Mouse (Mus musculus): ENCODE measurements at regions not wholly inside any gene's neighbourhood (a gene's known extent, or its start where the extent isn't known, plus 50 kb on each side); places are given as distances from the start of the nearest gene placed in this dataset.

DNA sequence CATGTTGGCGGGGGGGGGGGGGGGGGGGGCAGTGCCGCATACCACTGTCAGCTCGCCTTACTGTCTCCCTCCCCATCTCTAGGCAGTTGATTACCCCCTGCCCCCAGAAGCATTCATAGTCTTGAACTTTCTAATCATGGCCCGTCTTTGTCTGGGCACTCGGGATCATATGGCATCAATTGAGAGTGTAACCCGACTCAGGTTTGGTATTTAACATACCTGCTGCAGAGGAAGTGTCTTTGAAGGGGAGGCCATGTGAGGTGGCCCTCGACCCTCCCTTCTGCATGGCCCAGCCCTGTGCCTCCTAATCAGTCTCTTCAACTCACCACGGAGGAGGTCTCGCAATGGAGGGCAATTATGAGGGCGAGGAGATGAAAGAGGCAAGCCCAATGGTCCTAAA lies 286.5 kb downstream of the Mycn start:
- Histone ChIP-seq H3K27ac (no peak overlapping the region), H3K9me3 (replicated peaks) (no peaks in the 10 kb centered on the region), H3K4me3 (no peak overlapping the region), H3K9ac (no peak overlapping the region), H3K4me1 (replicated peaks) (no peaks in the 10 kb centered on the region), H3K27me3 (no peaks in the 10 kb centered on the region), H3K36me3 (no peaks in the 10 kb centered on the region), H3K4me2 (no peak overlapping the region)
- 72% methylated on average over 10 of the region's 10 CpGs for WGBS
- no peak for ATAC-seq (replicated peaks; ENCODE audit: insufficient number of reproducible peaks, insufficient read depth, low FRiP score, low read depth)

DNA sequence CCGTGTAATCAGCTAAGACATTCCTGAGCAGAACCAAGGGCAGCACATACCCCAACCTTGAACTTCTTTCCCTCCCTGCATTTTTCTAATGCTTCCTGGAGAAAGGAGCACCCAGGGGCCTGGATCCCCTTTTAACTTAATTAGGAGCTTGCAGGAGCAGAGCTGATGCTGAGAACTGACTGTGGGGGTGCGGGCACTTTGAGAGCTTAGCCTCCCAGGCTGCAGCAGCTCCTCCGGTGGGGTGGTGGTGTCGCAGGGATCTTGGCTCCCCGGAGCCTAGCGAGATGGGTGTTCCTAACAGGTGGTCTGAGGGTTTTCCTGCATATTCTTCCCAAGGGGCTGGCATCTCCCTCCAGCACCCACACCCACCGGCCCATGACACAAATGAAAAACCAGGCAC lies 289.4 kb downstream of the Mycn start:
- Histone ChIP-seq H3K27me3 (no peaks in the 10 kb centered on the region), H3K9me3 (replicated peaks) (no peaks in the 10 kb centered on the region), H3K4me3 (no peak overlapping the region), H3K27ac (no peak overlapping the region), H3K4me1 (replicated peaks) (no peaks in the 10 kb centered on the region), H3K9ac (no peak overlapping the region), H3K4me2 (no peak overlapping the region), H3K36me3 (no peaks in the 10 kb centered on the region)
- 50% methylated on average over 7 of the region's 7 CpGs for WGBS
- ATAC-seq (replicated peaks; ENCODE audit: insufficient number of reproducible peaks, insufficient read depth, low FRiP score, low read depth): no peak

DNA sequence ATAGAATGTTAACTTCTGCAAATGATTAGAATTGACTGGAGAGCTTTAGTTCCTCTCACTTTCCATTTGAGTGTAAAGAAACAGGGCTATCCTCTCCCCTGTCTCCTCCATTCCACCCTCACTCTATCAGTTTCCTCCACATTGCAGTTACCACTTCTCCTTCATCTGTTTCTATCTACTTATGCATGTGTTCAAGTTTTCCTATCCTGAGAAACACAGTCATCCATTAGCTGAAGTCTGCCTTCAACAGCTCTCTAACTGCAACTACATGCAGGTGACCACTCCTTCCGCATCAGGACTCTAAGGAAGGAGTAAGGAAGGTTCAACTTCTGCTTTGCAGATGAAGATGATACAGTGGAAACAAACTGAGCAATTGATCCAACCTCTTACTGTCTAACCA lies 291.4 kb downstream of the Mycn start:
- no peak overlapping the region for H3K27ac ChIP-seq
- no peak overlapping the region for H3K4me3 ChIP-seq
- no peaks in the 10 kb centered on the region for H3K36me3 ChIP-seq
- no peak overlapping the region for H3K9ac ChIP-seq
- WGBS: 94% methylated on average over 1 of the region's 1 CpGs
- H3K4me1 ChIP-seq (replicated peaks): no peaks in the 10 kb centered on the region
- no peaks in the 10 kb centered on the region for H3K27me3 ChIP-seq
- H3K4me2 ChIP-seq: no peak overlapping the region
- ATAC-seq (replicated peaks; ENCODE audit: insufficient number of reproducible peaks, insufficient read depth, low FRiP score, low read depth): no peak
- H3K9me3 ChIP-seq (replicated peaks): no peaks in the 10 kb centered on the region

DNA sequence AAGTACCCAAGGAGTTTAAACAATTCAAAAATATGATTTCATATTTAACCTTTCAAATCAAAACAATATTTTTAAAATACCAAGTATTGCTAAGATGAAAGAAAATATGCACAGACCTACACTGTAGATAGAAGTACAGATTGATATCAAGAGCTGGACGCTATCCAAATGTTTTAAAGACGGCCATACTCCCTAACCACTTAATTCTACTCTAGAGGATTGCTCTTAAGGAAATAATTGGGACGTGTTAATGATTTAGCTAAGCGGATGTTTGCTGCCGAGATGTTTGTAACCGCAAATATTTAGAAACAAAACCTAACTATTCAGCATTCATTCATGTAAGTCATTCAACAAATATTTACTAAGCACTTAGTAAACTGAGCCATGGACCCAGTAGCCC lies 294.2 kb downstream of the Mycn start:
- Histone ChIP-seq H3K4me2 (no peak overlapping the region), H3K9me3 (replicated peaks) (no peaks in the 10 kb centered on the region), H3K9ac (no peak overlapping the region), H3K27me3 (no peaks in the 10 kb centered on the region), H3K4me1 (replicated peaks) (no peaks in the 10 kb centered on the region), H3K4me3 (no peak overlapping the region), H3K36me3 (no peaks in the 10 kb centered on the region), H3K27ac (no peak overlapping the region)
- no peak for ATAC-seq (replicated peaks; ENCODE audit: insufficient number of reproducible peaks, insufficient read depth, low FRiP score, low read depth)
- WGBS: 78% methylated on average over 6 of the region's 6 CpGs

DNA sequence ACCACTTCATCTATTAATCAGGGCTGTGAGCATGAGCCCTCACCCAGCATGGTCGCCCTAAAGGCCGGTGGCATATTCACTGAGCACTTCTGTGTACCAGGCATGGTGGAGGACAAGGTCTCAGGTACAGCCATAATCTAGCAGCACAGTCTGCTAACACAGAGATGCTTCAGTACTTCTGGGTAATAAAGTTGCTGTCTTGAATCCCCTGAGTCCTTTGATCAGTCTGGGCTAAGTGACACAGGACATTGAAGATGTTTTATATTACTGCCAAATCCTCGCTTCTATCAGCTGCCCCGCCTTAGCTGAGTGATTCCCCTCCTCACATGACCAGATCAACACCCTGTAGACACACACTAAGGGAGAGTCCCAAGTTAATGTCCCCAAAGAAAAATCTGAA lies 296.5 kb downstream of the Mycn start:
- no peak overlapping the region for H3K9ac ChIP-seq
- H3K36me3 ChIP-seq: no peaks in the 10 kb centered on the region
- no peaks in the 10 kb centered on the region for H3K27me3 ChIP-seq
- H3K4me1 ChIP-seq (replicated peaks): no peaks in the 10 kb centered on the region
- H3K27ac ChIP-seq: no peak overlapping the region
- no peaks in the 10 kb centered on the region for H3K9me3 ChIP-seq (replicated peaks)
- H3K4me3 ChIP-seq: no peak overlapping the region
- WGBS: 88% methylated on average over 4 of the region's 4 CpGs
- no peak overlapping the region for H3K4me2 ChIP-seq
- ATAC-seq (replicated peaks; ENCODE audit: insufficient number of reproducible peaks, insufficient read depth, low FRiP score, low read depth): no peak

DNA sequence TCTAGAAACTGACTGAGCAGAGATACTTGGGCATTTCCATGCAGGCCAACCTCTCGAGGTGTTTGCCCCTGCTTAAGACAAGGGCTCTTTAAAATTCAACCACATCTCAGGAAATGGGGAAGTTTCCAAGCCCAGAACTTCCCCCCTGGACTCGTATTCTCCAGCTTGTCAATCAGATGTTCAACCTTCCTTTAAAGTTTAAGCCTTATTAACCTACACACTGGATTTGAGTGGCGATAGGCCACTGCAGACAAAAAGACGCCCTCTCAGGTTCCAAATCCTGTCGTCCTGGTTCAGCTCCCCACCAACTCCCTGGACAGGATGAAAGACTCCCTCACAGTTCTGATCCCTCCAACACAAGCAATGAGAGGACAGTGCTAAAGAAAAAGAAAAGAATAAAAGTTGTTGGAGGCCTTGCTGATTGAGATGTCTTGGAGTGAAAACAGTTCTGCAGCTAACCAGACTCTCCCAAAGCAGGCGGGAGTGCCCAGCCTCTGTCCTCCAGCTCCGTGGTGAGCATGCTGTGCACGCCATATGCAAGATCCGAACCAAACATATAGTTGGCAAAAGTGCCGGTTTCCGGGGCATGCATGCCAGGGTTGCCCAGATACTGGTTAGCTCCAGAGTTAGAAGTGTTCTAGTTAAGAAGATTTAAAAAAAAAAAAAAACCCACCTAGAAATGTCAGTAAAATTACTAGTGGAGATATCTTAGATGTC lies 298.3 kb downstream of the Mycn start:
- Histone ChIP-seq H3K4me2 (no peak overlapping the region), H3K4me1 (replicated peaks) (no peaks in the 10 kb centered on the region), H3K4me3 (no peak overlapping the region), H3K27me3 (no peaks in the 10 kb centered on the region), H3K27ac (no peak overlapping the region), H3K36me3 (no peaks in the 10 kb centered on the region), H3K9ac (no peak overlapping the region), H3K9me3 (replicated peaks) (no peaks in the 10 kb centered on the region)
- no peak for ATAC-seq (replicated peaks; ENCODE audit: insufficient number of reproducible peaks, insufficient read depth, low FRiP score, low read depth)
- 75% methylated on average over 11 of the region's 11 CpGs for WGBS

DNA sequence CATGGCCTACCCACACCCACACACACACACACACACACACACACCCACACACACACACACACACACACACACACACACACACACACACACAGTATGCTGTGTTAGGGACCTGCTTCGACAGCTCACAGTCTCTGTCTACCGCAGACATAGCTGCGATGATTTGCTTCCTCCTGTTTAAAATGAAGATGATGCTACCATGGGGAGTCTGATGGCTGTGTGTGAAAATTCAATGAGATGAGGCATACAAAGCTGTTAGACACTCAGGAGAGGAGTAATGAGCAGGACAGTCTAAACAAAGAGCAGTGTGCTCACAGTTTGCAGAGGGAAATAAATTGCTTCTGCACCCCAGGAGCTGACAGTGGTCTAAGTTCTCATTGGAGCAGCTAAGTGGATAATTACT lies 306.4 kb downstream of the Mycn start:
- no peak for ATAC-seq (replicated peaks; ENCODE audit: insufficient number of reproducible peaks, insufficient read depth, low FRiP score, low read depth)
- WGBS: 87% methylated on average over 3 of the region's 3 CpGs

DNA sequence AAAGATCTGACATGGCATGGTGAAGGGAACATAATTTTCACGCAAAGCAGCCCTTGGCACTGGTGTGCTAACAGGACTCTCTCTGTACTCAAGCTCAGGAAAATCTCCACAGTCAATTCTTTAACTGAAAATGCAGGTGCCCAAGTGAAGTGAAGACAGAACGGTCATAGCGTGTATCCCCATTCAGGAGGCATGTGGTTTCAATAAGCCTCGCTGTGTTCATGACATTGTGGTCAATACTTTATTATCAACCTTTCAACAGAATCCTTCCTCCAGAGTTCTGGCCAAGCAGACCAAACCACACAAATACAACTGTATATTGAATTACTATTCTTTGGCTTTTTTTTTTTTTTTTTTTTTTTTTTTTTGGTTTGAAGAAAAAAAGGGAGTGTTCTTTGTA lies 314.1 kb downstream of the Mycn start:
- H3K4me3 ChIP-seq: no peak overlapping the region
- H3K27me3 ChIP-seq: no peaks in the 10 kb centered on the region
- no peak overlapping the region for H3K4me2 ChIP-seq
- H3K4me1 ChIP-seq (replicated peaks): peaks cover 2% of the 10 kb centered on the region; the same call in 1 of the 2 replicates
- no peak overlapping the region for H3K27ac ChIP-seq
- no peaks in the 10 kb centered on the region for H3K36me3 ChIP-seq
- ATAC-seq (replicated peaks; ENCODE audit: insufficient number of reproducible peaks, insufficient read depth, low FRiP score, low read depth): no peak
- 85% methylated on average over 4 of the region's 4 CpGs for WGBS
- H3K9ac ChIP-seq: no peak overlapping the region
- no peaks in the 10 kb centered on the region for H3K9me3 ChIP-seq (replicated peaks)

More for the DNA sequence above, 306.4 kb downstream of the Mycn start:
- Histone ChIP-seq H3K4me2 (no peak overlapping the region), H3K27ac (no peak overlapping the region), H3K4me1 (replicated peaks) (no peaks in the 10 kb centered on the region), H3K27me3 (no peaks in the 10 kb centered on the region), H3K36me3 (no peaks in the 10 kb centered on the region), H3K4me3 (no peak overlapping the region), H3K9me3 (replicated peaks) (no peaks in the 10 kb centered on the region), H3K9ac (no peak overlapping the region)

DNA sequence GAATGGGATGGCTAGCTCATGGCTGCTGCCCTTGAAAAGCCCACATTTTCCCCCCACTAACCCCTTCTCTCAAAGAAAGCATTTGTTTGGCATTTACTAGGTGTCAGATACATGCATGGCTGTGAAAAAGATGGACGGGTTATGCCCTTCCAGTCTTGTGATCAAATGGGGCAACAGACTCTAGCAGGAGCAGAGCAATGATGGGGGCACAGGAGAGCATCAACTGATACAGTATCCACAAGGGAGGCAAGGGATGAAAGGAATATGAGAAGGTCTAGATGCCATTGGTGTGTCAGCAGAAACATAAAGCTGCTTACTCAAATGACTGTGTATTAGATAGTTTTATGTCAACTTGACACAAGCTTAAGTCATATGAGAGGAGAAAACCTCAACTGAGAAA lies 315.9 kb downstream of the Mycn start:
- H3K4me1 ChIP-seq (replicated peaks): peaks cover 3% of the 10 kb centered on the region; the same call in 1 of the 2 replicates
- H3K36me3 ChIP-seq: no peaks in the 10 kb centered on the region
- no peak overlapping the region for H3K9ac ChIP-seq
- H3K27me3 ChIP-seq: no peaks in the 10 kb centered on the region
- H3K27ac ChIP-seq: no peak overlapping the region
- H3K4me3 ChIP-seq: no peak overlapping the region
- no peak overlapping the region for H3K4me2 ChIP-seq
- H3K9me3 ChIP-seq (replicated peaks): no peaks in the 10 kb centered on the region
- 90% methylated on average over 1 of the region's 1 CpGs for WGBS
- no peak for ATAC-seq (replicated peaks; ENCODE audit: insufficient number of reproducible peaks, insufficient read depth, low FRiP score, low read depth)

DNA sequence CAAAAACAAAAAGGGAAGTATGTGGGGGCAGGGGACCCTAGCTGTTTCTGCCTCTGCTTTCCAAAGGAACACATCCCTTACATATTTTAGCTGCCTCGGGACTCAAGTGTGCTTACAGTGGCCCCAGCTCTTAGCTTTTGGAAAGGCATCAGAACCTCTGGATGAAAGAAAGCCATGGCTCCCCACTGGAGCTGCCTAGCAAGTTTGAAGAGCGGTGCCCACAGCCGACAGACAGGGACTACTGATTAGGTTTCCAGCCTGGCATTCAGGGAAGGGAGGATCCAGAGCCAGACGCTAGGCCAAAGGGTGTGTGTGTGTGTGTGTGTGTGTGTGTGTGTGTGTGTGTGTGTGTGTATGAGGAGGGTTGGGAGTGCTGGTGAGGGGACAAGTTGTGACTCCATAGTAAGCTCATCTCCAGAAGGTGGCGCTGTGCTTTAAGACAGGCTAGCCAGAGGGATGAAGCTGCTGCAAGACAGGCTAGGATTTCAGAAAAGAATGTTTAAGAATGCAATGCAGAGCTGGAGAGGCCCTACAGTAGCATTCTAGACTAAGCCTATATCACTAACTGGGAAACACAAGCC lies 318.9 kb downstream of the Mycn start:
- Histone ChIP-seq H3K36me3 (no peaks in the 10 kb centered on the region), H3K9me3 (replicated peaks) (no peaks in the 10 kb centered on the region), H3K9ac (no peak overlapping the region), H3K4me2 (no peak overlapping the region), H3K27me3 (no peaks in the 10 kb centered on the region), H3K4me1 (replicated peaks) (peaks cover 3% of the 10 kb centered on the region; the same call in 1 of the 2 replicates), H3K27ac (no peak overlapping the region), H3K4me3 (no peak overlapping the region)
- WGBS: 20% methylated on average over 5 of the region's 5 CpGs
- ATAC-seq (replicated peaks; ENCODE audit: insufficient number of reproducible peaks, insufficient read depth, low FRiP score, low read depth): 0 out of 2 replicates have a peak, but pooled peaks have one; percentile 35

DNA sequence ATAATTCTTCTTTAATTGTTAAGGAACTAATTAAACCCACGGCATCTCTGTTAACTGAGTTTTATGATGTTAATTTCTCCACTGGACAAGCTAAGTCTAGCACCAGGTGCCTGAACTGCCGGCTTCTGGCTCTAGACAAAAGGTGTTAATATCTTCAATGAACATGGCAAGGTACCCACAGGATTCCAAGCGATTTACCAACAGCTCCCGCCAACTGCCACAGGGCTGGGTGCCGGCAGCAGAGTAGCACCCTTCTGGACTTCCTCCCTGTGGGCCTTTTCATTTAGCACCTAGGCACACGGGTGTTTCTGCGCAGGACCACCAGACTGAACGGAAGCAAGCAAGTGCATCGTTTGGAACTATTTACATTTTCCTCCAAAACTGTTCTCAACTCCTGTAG lies 320.2 kb downstream of the Mycn start:
- Histone ChIP-seq H3K4me1 (replicated peaks) (peaks cover 3% of the 10 kb centered on the region; the same call in 1 of the 2 replicates), H3K27me3 (no peaks in the 10 kb centered on the region), H3K4me3 (no peak overlapping the region), H3K36me3 (no peaks in the 10 kb centered on the region), H3K27ac (no peak overlapping the region), H3K4me2 (no peak overlapping the region), H3K9me3 (replicated peaks) (no peaks in the 10 kb centered on the region), H3K9ac (no peak overlapping the region)
- WGBS: 87% methylated on average over 9 of the region's 9 CpGs
- no peak for ATAC-seq (replicated peaks; ENCODE audit: insufficient number of reproducible peaks, insufficient read depth, low FRiP score, low read depth)

DNA sequence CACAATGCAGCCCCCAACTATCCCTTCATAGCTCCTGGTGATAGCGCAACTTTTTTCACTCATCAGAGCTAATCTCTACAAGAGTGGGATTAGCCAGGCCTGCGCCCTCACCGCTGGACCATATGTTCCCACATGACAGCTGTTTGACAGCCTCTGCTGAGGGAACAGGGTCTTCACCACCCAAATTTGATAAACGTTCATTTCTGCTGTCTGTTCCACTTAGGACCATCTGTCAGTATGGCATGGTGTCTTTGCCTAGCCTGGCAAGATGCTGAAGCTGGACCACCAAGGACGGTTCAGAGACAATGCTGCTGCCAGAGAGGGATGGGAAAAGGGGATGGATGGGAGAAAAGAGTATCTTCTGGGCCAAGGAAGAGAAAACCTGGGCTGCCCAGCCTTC lies 321.4 kb downstream of the Mycn start:
- Histone ChIP-seq H3K27me3 (no peaks in the 10 kb centered on the region), H3K36me3 (no peaks in the 10 kb centered on the region), H3K4me1 (replicated peaks) (peaks cover 3% of the 10 kb centered on the region; the same call in 1 of the 2 replicates), H3K9ac (no peak overlapping the region), H3K4me2 (no peak overlapping the region), H3K9me3 (replicated peaks) (no peaks in the 10 kb centered on the region), H3K27ac (no peak overlapping the region), H3K4me3 (no peak overlapping the region)
- 64% methylated on average over 5 of the region's 5 CpGs for WGBS
- no peak for ATAC-seq (replicated peaks; ENCODE audit: insufficient number of reproducible peaks, insufficient read depth, low FRiP score, low read depth)
